ENCODE assay signal across 22 mouse cellular contexts in the genomic region with DNA sequence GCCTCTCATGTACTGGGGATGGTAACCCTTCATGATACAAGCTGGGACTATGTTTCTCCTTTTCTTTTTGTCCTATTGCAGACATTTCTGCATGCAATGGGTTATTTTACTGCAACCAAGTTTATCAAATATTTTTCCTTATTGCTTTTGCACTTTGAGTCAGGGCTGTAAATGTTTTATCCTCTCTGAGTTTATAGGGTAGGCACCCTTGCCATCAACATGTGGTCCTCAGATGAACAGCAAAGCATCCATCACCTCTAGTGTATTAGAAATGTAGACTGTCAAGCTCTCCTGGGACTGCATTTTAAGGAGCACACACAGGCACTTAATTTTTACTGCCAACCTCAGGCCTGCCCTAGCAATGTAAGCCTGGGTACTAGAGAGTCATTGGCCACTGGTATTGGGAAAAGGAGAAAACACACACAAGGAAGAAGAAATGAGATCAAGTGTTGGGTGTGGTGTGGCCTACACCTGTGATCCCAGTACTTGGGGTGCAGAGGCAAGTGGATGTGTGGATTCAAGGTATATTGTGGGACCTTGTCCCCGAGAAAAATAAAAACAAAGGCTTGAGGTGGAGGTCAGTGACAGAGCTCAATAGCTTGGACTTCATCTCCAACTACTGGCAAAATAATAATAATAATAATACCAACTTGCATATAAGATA. TPM values are rescaled to one million over a fixed set of nuclear protein-coding genes. Genes with fewer than 3 reads are reported as not detected.
DNase-seq lines count a peak whose midpoint lies in the region; ATAC-seq lines count a peak whose summit lies in the region.
"Had no signal": no experiment of that assay in that cellular context is flagged by ENCODE, and none has a peak within 500 bp of the region (broad histone marks: within the 10 kb centered on the region; RNA-seq: fewer than 3 reads in every experiment).

No protein-coding gene starts in this region.

- no peaks in the 10 kb centered on the region for H3K9me3 ChIP-seq in intestine, embryonic 16.5 days (ENCODE audit: control insufficient read depth, low read length)
- H3K9me3 ChIP-seq: embryonic facial prominence, embryonic 13.5 days; embryonic facial prominence, embryonic 15.5 days; forebrain, embryonic 10.5 days; forebrain, embryonic 12.5 days had no signal

- no peaks in the 10 kb centered on the region for H3K36me3 ChIP-seq in intestine, embryonic 16.5 days (ENCODE audit: control insufficient read depth, insufficient read depth, low read length)
- H3K36me3 ChIP-seq: embryonic facial prominence, embryonic 13.5 days; embryonic facial prominence, embryonic 15.5 days; forebrain, embryonic 10.5 days; forebrain, embryonic 12.5 days had no signal

- 68% methylated on average over 1 of the region's 1 CpGs for WGBS in intestine, embryonic 16.5 days
- 45% methylated on average over 1 of the region's 1 CpGs for WGBS in large intestine, adult 2 months

- H3K9ac ChIP-seq in intestine, embryonic 16.5 days (ENCODE audit: low read depth, low read length): no peak overlapping the region
- H3K9ac ChIP-seq: embryonic facial prominence, embryonic 13.5 days; embryonic facial prominence, embryonic 15.5 days; forebrain, embryonic 12.5 days had no signal

- no peaks in the 10 kb centered on the region for H3K4me1 ChIP-seq in intestine, embryonic 16.5 days (ENCODE audit: control insufficient read depth, insufficient read depth, low read length)
- H3K4me1 ChIP-seq: embryonic facial prominence, embryonic 13.5 days; embryonic facial prominence, embryonic 15.5 days; forebrain, embryonic 10.5 days; forebrain, embryonic 12.5 days had no signal

- intact Hi-C loops in left cerebral cortex, postnatal 14 days (cut with DNase I): no loop called here
- intact Hi-C loops in left cerebral cortex, postnatal 36 days (cut with DNase I): no loop called here

- H3K27ac ChIP-seq in intestine, embryonic 16.5 days (ENCODE audit: low read length): no peak overlapping the region
- H3K27ac ChIP-seq: embryonic facial prominence, embryonic 13.5 days; embryonic facial prominence, embryonic 15.5 days; forebrain, embryonic 10.5 days; forebrain, embryonic 12.5 days had no signal

- H3K4me3 ChIP-seq in intestine, embryonic 16.5 days (ENCODE audit: low read length): no peak overlapping the region
- H3K4me3 ChIP-seq: embryonic facial prominence, embryonic 13.5 days; embryonic facial prominence, embryonic 15.5 days; erythroblast, embryonic 14.5 days; forebrain, embryonic 10.5 days; forebrain, embryonic 12.5 days had no signal

- no peak overlapping the region for H3K4me2 ChIP-seq in intestine, embryonic 16.5 days (ENCODE audit: low read depth, low read length)
- H3K4me2 ChIP-seq: embryonic facial prominence, embryonic 13.5 days; embryonic facial prominence, embryonic 15.5 days; forebrain, embryonic 12.5 days had no signal

- no peaks in the 10 kb centered on the region for H3K27me3 ChIP-seq in intestine, embryonic 16.5 days (replicated peaks; ENCODE audit: control insufficient read depth, insufficient read depth, low read length)
- H3K27me3 ChIP-seq: embryonic facial prominence, embryonic 13.5 days; forebrain, embryonic 12.5 days had no signal

- DNase-seq in large intestine, adult 2 months (ENCODE audit: low read depth, low spot score): peak; percentile 47
- no peak for DNase-seq in left cerebral cortex, postnatal 14 days (ENCODE audit: low spot score in 2 of 2)
- DNase-seq in kidney, postnatal 14 days: no peak
- DNase-seq in left cerebral cortex, postnatal 36 days (ENCODE audit: low spot score in 2 of 2): no peak
- DNase-seq: adrenal gland, adult 2 months; adrenal gland, postnatal 10 days; adrenal gland, postnatal 25 days; cerebellum, adult 11 months; cerebellum, adult 18-20 months; cerebellum, adult 8-10 months; cerebellum, adult 9-11 months; cerebellum, postnatal 14 days; cerebellum, postnatal 36 days; embryo, embryonic 11 days had no signal

- peak; percentile 68 for ATAC-seq in intestine, embryonic 16.5 days
- ATAC-seq: forebrain, embryonic 14.5 days; forebrain, embryonic 16.5 days had no signal

RNA-seq across cellular contexts. Expression of a gene that starts 46.6 kb away (rescaled TPM):
- polyA plus RNA-seq in intestine, embryonic 16.5 days (2015; fragmentation: Nextera tagmentation; extraction: Ambion mirVana): 14.3 and 15.8 TPM in 2 replicates
- 11.3 and 17.0 TPM in 2 replicates for polyA plus RNA-seq in large intestine, adult 2 months (2012; rRNA removed)
- 100 to 1,000 TPM; 268 to 281 TPM for total RNA-seq in left cerebral cortex, postnatal 14 days (2021)
- total RNA-seq in left cerebral cortex, postnatal 36 days (2021): 100 to 1,000 TPM; 242 to 245 TPM
